Mouse (Mus musculus) heart, embryonic 16.5 days (tissue): ENCODE results near the gene Nid1. TPM values are rescaled to one million over a fixed set of nuclear protein-coding genes. Genes with fewer than 3 reads are reported as not detected.

ENCODE experiments used
- ATAC-seq: fragments of 200-750 bp; cut with Nextera tagmentation; replicated peaks from 2 replicates; pipeline ENCODE4 v1.8.0; 2017; ENCODE audit warnings: moderate number of reproducible peaks; ENCODE audit not compliant: insufficient read depth, low FRiP score; ENCODE audit errors: extremely low read depth
- H3K27ac ChIP-seq: fragments of 300-500 bp; sonication (generic); 2 replicates; pipeline ENCODE4 v1.5.1; 2014; ENCODE audit warnings: mild to moderate bottlenecking, low read length, control low read depth, moderate library complexity
- H3K27me3 ChIP-seq: fragments of 300-500 bp; sonication (generic); 2 replicates; pipeline ENCODE4 v1.6.1; 2014; ENCODE audit warnings: low read length, mixed read lengths; ENCODE audit not compliant: control insufficient read depth, insufficient read depth
- H3K36me3 ChIP-seq: fragments of 300-500 bp; sonication (generic); 2 replicates; pipeline ENCODE4 v1.6.1; 2014; ENCODE audit not compliant: control insufficient read depth, insufficient read depth
- H3K4me1 ChIP-seq: fragments of 300-500 bp; sonication (generic); 2 replicates; pipeline ENCODE4 v1.6.1; 2014; ENCODE audit warnings: low read length, mixed read lengths; ENCODE audit not compliant: control insufficient read depth, insufficient read depth
- H3K4me2 ChIP-seq: fragments of 300-500 bp; sonication (generic); 2 replicates; pipeline ENCODE4 v1.6.1; 2014; ENCODE audit warnings: low read depth, mild to moderate bottlenecking, control low read depth, low read length
- H3K4me3 ChIP-seq: fragments of 300-500 bp; sonication (generic); 2 replicates; pipeline ENCODE4 v1.5.1; 2014; ENCODE audit warnings: mild to moderate bottlenecking, control low read depth, low read length
- H3K9ac ChIP-seq: fragments of 300-500 bp; sonication (generic); 2 replicates; pipeline ENCODE4 v1.6.1; 2014; ENCODE audit warnings: low read length, control low read depth
- H3K9me3 ChIP-seq: fragments of 300-500 bp; sonication (generic); replicated peaks from 2 replicates; pipeline ENCODE4 v1.6.1; 2016; ENCODE audit warnings: low read length; ENCODE audit not compliant: control insufficient read depth
- WGBS: fragments of 180-500 bp; shearing (Covaris S2); extraction: QIAGEN DNeasy Blood & Tissue Kit; methylation state at CpG from one replicate; pipeline ENCODE4 v1.1.7; 2014; 5-methylcytosine and 5-hydroxymethylcytosine counted together
- polyA plus RNA-seq: library from polyadenylated mRNA; unstranded; fragments of >200 nt; fragmentation: Nextera tagmentation; extraction: Ambion mirVana; gene quantifications from 2 replicates; pipeline ENCODE4 v1.2.1, GENCODE M21; 2015

The Nid1 gene
- polyA plus RNA-seq, 1 experiment from 2014 or later, result 91.9 TPM

DNA sequence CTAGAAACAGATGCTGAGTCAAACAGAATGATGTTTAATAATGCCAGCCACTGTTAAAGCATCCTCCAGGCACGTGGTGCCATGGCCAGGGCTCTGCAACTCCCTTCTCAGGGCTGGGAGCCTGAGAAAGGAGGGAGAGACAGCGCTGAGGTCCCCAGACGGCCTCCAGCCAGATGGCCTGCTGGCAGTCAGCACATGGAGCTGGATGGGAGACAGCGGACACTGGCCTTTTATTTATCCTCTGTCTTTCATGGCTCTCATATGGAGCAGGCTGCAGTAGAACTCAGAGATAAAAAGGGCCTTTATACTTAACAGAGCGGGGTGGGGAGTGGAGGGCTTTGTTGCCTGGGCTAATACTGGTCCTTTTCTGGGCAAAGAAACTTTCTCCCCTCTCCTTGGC, 43.7 kb downstream of the Nid1 start:
- H3K27ac ChIP-seq, result no peak overlapping the region
- H3K9ac ChIP-seq, result no peak overlapping the region
- H3K36me3 ChIP-seq, result peaks cover 24% of the 10 kb centered on the region; the same call in 1 of the 2 replicates
- ATAC-seq, result no peak; the same call in 1 of the 2 replicates
- H3K4me3 ChIP-seq, result no peak overlapping the region
- H3K4me2 ChIP-seq, result no peak overlapping the region
- 51% methylated on average over 5 of the region's 5 CpGs for WGBS
- H3K27me3 ChIP-seq, result no peaks in the 10 kb centered on the region
- no peaks in the 10 kb centered on the region for H3K4me1 ChIP-seq
- H3K9me3 ChIP-seq, result no peaks in the 10 kb centered on the region

GRCm38 (mm10) chr13:13481875-13482674, 44.7 kb downstream of the Nid1 start:
- Histone ChIP-seq H3K4me3 (no peak overlapping the region), H3K9me3 (no peaks in the 10 kb centered on the region), H3K4me2 (no peak overlapping the region), H3K9ac (no peak overlapping the region), H3K36me3 (peaks cover 22% of the 10 kb centered on the region), H3K27me3 (no peaks in the 10 kb centered on the region), H3K4me1 (no peaks in the 10 kb centered on the region), H3K27ac (no peak overlapping the region)
- no peak for ATAC-seq
- WGBS, result 87% methylated on average over 16 of the region's 16 CpGs

DNA sequence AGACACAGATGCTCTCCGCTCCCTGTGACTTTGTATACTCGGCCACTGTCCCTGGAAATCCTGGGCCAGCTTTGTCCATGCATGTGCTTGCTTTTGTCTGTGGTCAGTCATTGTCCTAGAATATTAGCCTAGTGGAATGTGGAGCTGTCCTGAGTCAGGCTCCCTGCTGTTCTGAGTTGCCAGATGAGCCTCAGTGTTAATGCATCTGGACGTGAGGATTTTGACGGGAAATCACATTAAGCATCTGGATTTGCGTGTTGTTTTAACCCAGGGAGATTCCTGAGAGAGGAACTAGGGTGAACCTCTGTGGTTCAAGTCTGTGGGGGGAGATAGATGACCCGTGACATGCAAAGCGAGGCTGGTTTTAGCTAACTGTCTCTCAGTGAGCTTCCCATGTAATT, 47.0 kb downstream of the Nid1 start:
- no peak overlapping the region for H3K27ac ChIP-seq
- no peaks in the 10 kb centered on the region for H3K27me3 ChIP-seq
- peaks cover 23% of the 10 kb centered on the region for H3K36me3 ChIP-seq
- no peaks in the 10 kb centered on the region for H3K9me3 ChIP-seq
- H3K4me3 ChIP-seq, result no peak overlapping the region
- ATAC-seq, result no peak
- WGBS, result 57% methylated on average over 7 of the region's 7 CpGs
- H3K4me1 ChIP-seq, result no peaks in the 10 kb centered on the region
- no peak overlapping the region for H3K9ac ChIP-seq
- H3K4me2 ChIP-seq, result no peak overlapping the region

DNA sequence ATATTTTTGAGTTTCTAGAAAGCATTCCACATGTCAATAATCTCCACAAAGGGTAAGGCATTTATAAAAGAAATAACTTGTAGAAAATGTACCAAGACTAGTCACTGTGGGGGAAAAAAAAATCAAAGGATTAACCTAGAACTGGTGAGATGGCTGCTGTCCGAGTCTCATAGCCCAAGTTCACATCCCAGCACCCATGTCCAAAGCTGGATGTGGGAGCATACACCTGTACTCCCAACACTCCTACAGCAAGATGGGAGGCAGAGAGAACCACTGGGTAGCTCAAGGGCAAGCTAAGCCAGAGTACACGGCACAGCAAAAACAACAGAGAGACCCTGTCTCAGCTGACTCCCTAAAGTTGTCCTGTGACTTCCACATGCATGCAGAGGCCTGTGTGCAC, 47.5 kb downstream of the Nid1 start:
- H3K4me2 ChIP-seq, result no peak overlapping the region
- H3K27ac ChIP-seq, result no peak overlapping the region
- no peak overlapping the region for H3K9ac ChIP-seq
- H3K4me1 ChIP-seq, result no peaks in the 10 kb centered on the region
- H3K36me3 ChIP-seq, result peaks cover 23% of the 10 kb centered on the region
- WGBS, result 68% methylated on average over 2 of the region's 2 CpGs
- no peaks in the 10 kb centered on the region for H3K9me3 ChIP-seq
- no peaks in the 10 kb centered on the region for H3K27me3 ChIP-seq
- H3K4me3 ChIP-seq, result no peak overlapping the region
- no peak for ATAC-seq

- WGBS, result 70% methylated on average over 4 of the region's 4 CpGs
- no peak overlapping the region for H3K9ac ChIP-seq
- no peaks in the 10 kb centered on the region for H3K27me3 ChIP-seq
- no peak overlapping the region for H3K4me3 ChIP-seq
- H3K4me2 ChIP-seq, result no peak overlapping the region
- no peaks in the 10 kb centered on the region for H3K4me1 ChIP-seq
- no peaks in the 10 kb centered on the region for H3K9me3 ChIP-seq
- H3K36me3 ChIP-seq, result peaks cover 23% of the 10 kb centered on the region
- ATAC-seq, result no peak
- H3K27ac ChIP-seq, result no peak overlapping the region
Observed at GRCm38 (mm10) chr13:13485682-13486081, 48.3 kb downstream of the Nid1 start.

DNA sequence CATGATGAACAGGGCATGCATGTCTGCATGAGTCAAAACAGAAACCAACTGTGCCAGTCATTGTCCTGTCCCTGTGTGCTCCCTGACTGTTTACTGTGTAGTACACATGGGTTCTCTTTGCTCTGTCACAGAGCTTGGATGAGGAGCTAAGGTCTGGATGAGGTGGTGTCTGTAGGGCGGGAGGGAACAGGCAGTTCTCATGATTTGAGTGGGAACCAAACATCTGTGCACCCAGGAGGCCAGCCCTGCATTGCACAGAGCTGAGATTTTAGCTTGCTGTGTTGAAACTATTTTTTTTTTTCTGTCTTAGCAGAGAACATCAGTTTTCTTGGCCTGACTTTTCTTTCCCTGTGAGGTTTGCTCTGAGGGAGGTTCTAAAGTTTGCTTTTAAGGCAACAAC, 50.5 kb downstream of the Nid1 start:
- Histone ChIP-seq H3K36me3 (peaks cover 16% of the 10 kb centered on the region), H3K9ac (no peak overlapping the region), H3K27ac (no peak overlapping the region), H3K4me1 (no peaks in the 10 kb centered on the region), H3K4me3 (no peak overlapping the region), H3K9me3 (no peaks in the 10 kb centered on the region), H3K27me3 (no peaks in the 10 kb centered on the region), H3K4me2 (no peak overlapping the region)
- WGBS, result 92% methylated on average over 1 of the region's 1 CpGs
- no peak for ATAC-seq

GRCm38 (mm10) chr13:13489861-13490260, 52.5 kb downstream of the Nid1 start:
- ATAC-seq, result no peak
- WGBS, result 44% methylated on average over 5 of the region's 5 CpGs

GRCm38 (mm10) chr13:13492151-13492550, 54.8 kb downstream of the Nid1 start:
- ATAC-seq, result no peak
- H3K36me3 ChIP-seq, result peaks cover 4% of the 10 kb centered on the region; the same call in 1 of the 2 replicates
- no peak overlapping the region for H3K9ac ChIP-seq
- no peaks in the 10 kb centered on the region for H3K4me1 ChIP-seq
- H3K4me2 ChIP-seq, result no peak overlapping the region
- no peak overlapping the region for H3K4me3 ChIP-seq
- peak overlapping the region; percentile 15; the same call in 1 of the 2 replicates for H3K27ac ChIP-seq
- no peaks in the 10 kb centered on the region for H3K9me3 ChIP-seq
- WGBS, result 44% methylated on average over 2 of the region's 2 CpGs
- no peaks in the 10 kb centered on the region for H3K27me3 ChIP-seq

More at GRCm38 (mm10) chr13:13489861-13490260, 52.5 kb downstream of the Nid1 start:
- Histone ChIP-seq H3K27ac (no peak overlapping the region), H3K36me3 (peaks cover 8% of the 10 kb centered on the region), H3K4me1 (no peaks in the 10 kb centered on the region), H3K27me3 (no peaks in the 10 kb centered on the region), H3K4me2 (no peak overlapping the region), H3K4me3 (no peak overlapping the region), H3K9me3 (no peaks in the 10 kb centered on the region), H3K9ac (no peak overlapping the region)

GRCm38 (mm10) chr13:13493517-13493916, 56.2 kb downstream of the Nid1 start:
- H3K4me2 ChIP-seq, result no peak overlapping the region
- no peaks in the 10 kb centered on the region for H3K27me3 ChIP-seq
- H3K27ac ChIP-seq, result no peak overlapping the region
- no peak for ATAC-seq
- H3K4me1 ChIP-seq, result no peaks in the 10 kb centered on the region
- H3K9ac ChIP-seq, result no peak overlapping the region
- H3K4me3 ChIP-seq, result no peak overlapping the region
- no peaks in the 10 kb centered on the region for H3K9me3 ChIP-seq
- no peaks in the 10 kb centered on the region; the same call in 1 of the 2 replicates for H3K36me3 ChIP-seq
- 40% methylated on average over 3 of the region's 3 CpGs for WGBS
